In the genomic region with DNA sequence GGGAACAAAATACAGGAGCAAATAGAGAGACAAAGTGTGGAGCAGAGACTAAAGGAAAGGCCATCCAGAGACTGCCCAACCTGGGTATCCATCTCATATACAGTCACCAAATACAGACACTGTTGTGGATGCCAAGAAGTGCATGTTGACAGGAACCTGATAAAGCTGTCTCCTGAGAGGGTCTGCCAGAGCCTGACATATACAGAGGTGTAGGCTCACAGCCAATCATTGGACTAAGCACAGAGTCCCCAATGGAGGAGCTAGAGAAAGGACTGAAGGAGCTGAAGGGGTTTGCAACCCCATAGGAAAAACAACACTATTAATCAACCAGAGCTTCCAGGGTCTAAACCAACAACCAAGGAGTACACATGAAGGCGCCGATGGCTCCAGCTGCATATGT, we compare ENCODE assay signal across 21 mouse cellular contexts. TPM values are rescaled to one million over a fixed set of nuclear protein-coding genes. Genes with fewer than 3 reads are reported as not detected.
"Had no signal": no experiment of that assay in that cellular context is flagged by ENCODE, and none has a peak within 500 bp of the region (broad histone marks: within the 10 kb centered on the region; RNA-seq: fewer than 3 reads in every experiment).

No protein-coding gene starts in this region.

- H3K4me1 ChIP-seq: lung, embryonic 15.5 days; megakaryocyte, embryonic 14.5 days; midbrain, embryonic 13.5 days; midbrain, embryonic 15.5 days; neural tube, embryonic 12.5 days; stomach, embryonic 15.5 days had no signal

- H3K27ac ChIP-seq: lung, embryonic 15.5 days; macrophage; midbrain, embryonic 13.5 days; midbrain, embryonic 15.5 days; neural tube, embryonic 12.5 days; stomach, embryonic 15.5 days; stomach, postnatal 0 days had no signal

- H3K9ac ChIP-seq: lung, embryonic 15.5 days; midbrain, embryonic 13.5 days; midbrain, embryonic 15.5 days; neural tube, embryonic 12.5 days; stomach, embryonic 15.5 days had no signal

- DNase-seq: lung, adult 2 months; lung, postnatal 14 days; lung, postnatal 36 days; right cerebral cortex, postnatal 14 days; thymus, adult 2 months; thymus, postnatal 25 days; thymus, postnatal 4 days had no signal

- H3K27me3 ChIP-seq: lung, embryonic 15.5 days; megakaryocyte, embryonic 14.5 days; midbrain, embryonic 13.5 days; midbrain, embryonic 15.5 days; neural tube, embryonic 12.5 days; stomach, embryonic 15.5 days had no signal

- H3K4me2 ChIP-seq: lung, embryonic 15.5 days; midbrain, embryonic 11.5 days; midbrain, embryonic 13.5 days; midbrain, embryonic 15.5 days; neural tube, embryonic 12.5 days; stomach, embryonic 15.5 days had no signal

- ATAC-seq: lung, postnatal 0 days; midbrain, embryonic 13.5 days; midbrain, embryonic 15.5 days had no signal

- H3K9me3 ChIP-seq: lung, embryonic 15.5 days; megakaryocyte, embryonic 14.5 days; midbrain, embryonic 13.5 days; midbrain, embryonic 15.5 days; neural tube, embryonic 12.5 days; stomach, embryonic 15.5 days had no signal

- H3K4me3 ChIP-seq: lung, embryonic 15.5 days; megakaryocyte, embryonic 14.5 days; midbrain, embryonic 13.5 days; midbrain, embryonic 15.5 days; neural tube, embryonic 12.5 days; stomach, embryonic 15.5 days had no signal

- H3K36me3 ChIP-seq: lung, embryonic 15.5 days; midbrain, embryonic 13.5 days; midbrain, embryonic 15.5 days; neural tube, embryonic 12.5 days; stomach, embryonic 15.5 days had no signal

RNA-seq across cellular contexts. Expression of gene Sphkap, which starts 32.4 kb away (rescaled TPM):
- total RNA-seq: megakaryocyte progenitor cell, adult 5-6 weeks; monocyte, adult 5-6 weeks; neutrophil, adult 5-6 weeks had no signal
- polyA plus RNA-seq: macrophage; spleen, adult 2 months had no signal
